Mouse (Mus musculus) MN1 (cell line): ENCODE data around the gene Ebp.

Experiments used
- DNase-seq: peaks from one replicate; pipeline ENCODE4 v3.0.0-alpha.2; 2016; ENCODE audit warnings: low spot score

Gene Ebp

GRCm38 (mm10) chrX:8192126-8192639 is 1.1 kb downstream of the Ebp start:
- no peak for DNase-seq

DNA sequence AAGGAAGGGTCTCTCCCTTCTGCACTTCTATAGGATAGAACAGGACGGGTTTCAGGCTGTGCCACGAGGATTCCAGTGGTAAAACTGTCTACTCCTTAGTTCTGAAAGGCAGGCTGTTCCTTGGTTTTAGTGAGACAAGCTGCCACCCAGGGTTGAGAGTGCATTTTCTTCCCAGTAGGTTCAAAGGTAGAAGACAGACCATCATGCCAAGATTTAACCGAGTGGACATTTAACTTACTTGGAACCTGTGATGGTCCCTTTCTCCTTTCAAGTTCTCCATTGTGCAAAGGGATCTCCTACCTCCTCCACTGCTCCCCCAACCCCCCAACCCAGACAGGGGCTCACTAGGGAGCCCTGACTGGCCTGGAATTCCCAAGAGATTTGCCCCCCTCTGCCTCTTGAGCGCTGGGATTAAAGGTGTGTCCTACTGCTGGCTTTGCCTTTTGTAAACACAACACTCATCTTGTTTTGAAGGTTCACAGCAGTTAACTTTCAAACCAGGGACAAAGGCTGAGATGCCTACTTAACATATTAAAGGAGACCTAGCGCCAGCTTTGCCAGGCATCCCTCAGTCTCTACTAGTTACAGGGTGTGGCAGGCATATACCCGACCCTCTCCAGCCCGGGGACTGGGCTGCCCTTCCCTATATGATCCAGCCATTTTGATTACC is 10.3 kb downstream of the Ebp start:
- DNase-seq = no peak

DNA sequence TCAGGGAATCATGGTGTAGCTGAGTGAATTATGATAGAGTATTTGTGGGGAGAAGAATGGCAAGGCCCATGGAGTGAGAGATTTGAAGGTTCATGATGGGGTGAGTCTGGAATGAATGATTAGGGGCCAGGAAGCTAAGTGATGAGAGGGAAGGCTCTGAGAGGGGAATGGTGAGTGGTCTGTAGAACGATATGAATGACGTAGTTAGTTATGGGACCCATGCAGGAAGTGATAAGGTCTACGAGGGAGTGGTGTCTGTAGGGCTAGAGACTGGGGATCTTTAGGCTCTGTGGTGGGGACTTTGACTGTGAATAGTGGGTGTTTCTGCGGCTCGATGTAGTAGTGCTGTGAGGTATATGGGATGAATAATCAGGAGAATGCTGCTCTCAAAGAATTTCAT is 13.7 kb downstream of the Ebp start:
- no peak for DNase-seq

DNA sequence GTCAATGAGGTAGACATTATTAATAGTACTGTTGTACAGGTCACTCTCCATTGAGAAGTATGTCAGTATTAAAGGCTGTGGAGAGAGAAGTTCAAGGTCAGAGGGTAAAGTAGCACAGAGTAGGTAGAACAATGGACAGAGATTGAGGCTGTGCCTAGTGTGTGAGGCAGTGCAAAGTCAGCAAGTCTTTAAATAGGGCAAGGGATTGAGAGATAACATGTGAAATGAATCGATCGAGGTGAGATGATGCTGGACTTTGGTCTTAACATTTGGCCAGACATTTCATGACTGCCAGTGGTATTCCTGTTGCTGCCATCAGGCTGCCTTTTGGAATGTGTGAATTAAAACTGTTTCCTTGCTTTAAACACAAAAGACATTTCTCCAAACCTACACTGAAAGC is 14.4 kb downstream of the Ebp start:
- DNase-seq = no peak

GRCm38 (mm10) chrX:8175504-8176385 is 17.6 kb downstream of the Ebp start, which contains the start of gene Tbc1d25:
TSS of gene Tbc1d25 (minus strand) at chrX:8176181.
- peak; percentile 92 for DNase-seq

DNA sequence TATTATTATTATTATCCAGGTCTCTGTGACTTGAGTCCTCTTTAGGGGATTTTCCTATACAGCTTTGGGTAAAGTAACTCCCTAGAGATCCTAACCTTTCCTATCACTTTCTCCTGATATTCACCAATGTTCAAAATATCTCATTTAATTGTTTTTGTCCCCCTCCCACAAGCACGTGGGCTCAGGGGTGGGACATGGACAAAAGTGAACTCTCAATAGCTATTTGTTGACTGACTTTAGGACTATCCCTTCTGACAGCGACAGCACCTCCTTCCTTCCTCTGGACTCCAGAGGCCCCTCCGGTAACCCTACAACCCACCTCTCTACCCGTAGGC is 18.2 kb downstream of the Ebp start:
- no peak for DNase-seq

DNA sequence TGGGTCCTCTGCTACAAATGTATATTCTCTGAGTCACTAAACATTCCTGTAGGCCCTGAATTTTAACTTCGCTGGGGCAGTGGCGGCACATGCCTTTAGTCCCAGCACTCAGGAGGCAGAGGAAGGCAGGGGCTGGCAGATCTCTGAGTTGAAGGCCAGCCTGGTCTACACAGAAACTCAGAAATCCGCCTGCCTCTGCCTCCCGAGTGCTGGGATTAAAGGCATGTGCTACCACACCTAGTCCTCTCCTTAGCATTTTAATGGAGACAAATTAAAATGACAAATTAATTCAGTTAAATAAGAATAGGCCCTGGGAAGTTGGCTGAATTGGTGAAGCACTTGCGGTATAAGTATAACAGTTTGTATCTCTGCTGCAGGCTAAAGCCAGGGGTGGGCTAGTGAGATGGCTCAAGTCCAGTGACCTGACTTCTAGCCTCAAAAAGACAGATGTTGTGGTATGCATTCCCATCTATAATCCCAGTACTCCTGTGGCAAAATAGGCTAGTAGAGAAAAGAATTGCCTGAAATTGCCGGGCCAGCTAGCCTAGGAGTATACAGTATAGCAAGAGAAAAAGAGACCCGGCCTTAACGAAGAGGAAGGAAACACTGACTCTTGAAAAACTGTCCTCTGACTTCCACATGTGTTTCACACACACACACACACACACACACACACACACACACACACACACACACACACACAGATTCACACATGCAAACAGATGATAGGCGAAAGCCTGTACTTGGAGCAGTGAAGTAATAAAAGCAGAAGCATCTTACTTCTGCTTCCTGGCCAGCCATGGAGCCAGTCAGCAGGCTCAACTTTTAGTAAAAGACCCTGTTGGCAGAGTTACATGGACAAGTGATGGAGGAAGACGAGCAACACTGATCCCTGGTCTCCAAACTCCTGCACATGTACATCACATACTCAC is 25.3 kb downstream of the Ebp start:
- DNase-seq = no peak

- no peak for DNase-seq
Measured at GRCm38 (mm10) chrX:8164471-8164870, 28.8 kb downstream of the Ebp start.

GRCm38 (mm10) chrX:8163076-8163475 is 30.2 kb downstream of the Ebp start:
- no peak for DNase-seq

DNA sequence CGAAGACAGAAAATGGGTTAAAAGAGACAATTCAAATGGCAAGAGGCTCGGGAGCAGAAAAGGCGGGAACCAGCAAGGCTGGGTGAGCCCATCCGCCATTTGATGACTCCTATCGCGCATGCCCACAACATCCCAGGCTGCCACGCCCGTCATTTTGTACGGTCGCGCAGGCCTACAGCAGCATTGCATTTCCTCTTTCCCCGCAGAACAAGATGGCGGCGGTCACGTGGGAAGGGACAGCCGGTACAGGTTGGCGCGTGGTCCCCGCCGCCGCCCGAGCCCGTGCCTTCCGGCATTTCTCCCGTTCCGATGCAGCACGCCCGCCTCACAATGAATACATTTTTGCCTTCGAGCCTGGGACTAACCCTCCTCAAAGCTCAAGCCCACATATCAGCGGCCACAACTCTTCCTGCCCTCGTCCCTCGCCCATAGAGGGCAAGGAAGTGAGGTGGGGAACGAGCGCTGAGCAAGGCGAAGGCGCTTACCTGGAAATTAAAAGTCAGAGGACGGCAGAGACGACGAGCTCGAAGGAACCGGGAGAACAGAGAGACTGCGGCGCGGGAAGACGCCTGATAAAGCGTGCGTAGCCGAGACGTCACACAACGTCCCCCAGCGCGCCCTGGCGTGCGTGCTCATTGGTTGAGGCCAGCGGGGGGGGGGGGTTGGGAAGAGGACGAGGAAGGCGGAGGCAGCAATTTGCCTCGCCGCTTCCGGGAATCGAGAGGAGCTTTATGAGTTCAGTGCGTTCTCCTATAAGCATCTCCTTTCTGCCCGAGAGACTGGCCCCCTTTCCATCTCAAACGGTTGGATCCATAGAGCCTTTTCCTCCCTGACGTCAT is 47.9 kb downstream of the Ebp start, which contains the start of gene Rbm3:
Gene Rbm3, minus strand, starts transcription at position 728 of the 839 bp plus-strand sequence.
- DNase-seq = peak; percentile 94

- DNase-seq = peak; percentile 18
Measured at GRCm38 (mm10) chrX:8143750-8144149, 49.6 kb downstream of the Ebp start.

- no peak for DNase-seq
Measured at GRCm38 (mm10) chrX:8142948-8143347, 50.4 kb downstream of the Ebp start.

- DNase-seq = no peak
Measured at GRCm38 (mm10) chrX:8141058-8141457, 52.3 kb downstream of the Ebp start.

DNA sequence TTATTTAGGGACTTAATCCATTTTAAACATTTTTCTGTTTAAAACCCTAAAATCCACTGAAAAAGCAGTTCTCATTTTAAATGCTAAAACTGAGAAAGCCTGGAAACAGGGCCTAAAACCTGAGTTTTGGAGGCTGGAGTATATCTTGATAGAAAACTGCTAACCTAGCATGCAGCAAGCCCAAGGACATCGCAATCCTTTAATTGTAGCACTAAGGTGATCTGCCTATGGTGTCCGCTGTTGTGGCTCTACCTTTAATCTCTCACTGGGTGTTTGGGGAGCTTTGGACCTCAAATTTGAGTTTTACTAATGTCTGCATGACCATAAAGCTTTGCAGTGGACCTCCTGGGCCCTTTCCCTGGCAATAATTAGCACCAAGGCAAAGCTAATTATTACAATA is 52.9 kb downstream of the Ebp start:
- DNase-seq = no peak

GRCm38 (mm10) chrX:8139480-8139879 is 53.8 kb downstream of the Ebp start:
- no peak for DNase-seq

DNA sequence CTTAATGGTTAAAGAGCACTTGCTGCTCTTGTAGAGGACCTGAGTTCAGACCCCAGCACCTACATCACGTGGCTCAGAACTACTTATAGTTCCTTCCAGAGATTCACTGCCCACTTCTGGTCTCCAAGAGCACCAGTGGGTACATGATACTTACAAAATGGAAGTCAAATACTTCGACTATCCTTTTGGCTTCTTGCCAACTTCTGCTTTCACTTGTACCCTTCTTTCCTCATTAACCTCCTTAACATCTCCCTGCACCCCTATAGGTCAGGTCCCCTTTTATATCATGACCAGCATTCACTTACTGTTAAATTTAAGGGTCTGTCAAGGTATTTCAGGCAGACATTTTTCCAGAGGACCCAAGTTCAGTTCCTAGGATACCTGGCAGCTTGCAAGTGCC is 57.4 kb downstream of the Ebp start:
- no peak for DNase-seq
